Mouse (Mus musculus): Measurements from ENCODE around the gene Tmc8. TPM values are rescaled to one million over a fixed set of nuclear protein-coding genes. Genes with fewer than 3 reads are reported as not detected.

Tmc8 gene
- polyA plus RNA-seq, 1 experiment from 2014 or later, result 3.6 TPM

DNA sequence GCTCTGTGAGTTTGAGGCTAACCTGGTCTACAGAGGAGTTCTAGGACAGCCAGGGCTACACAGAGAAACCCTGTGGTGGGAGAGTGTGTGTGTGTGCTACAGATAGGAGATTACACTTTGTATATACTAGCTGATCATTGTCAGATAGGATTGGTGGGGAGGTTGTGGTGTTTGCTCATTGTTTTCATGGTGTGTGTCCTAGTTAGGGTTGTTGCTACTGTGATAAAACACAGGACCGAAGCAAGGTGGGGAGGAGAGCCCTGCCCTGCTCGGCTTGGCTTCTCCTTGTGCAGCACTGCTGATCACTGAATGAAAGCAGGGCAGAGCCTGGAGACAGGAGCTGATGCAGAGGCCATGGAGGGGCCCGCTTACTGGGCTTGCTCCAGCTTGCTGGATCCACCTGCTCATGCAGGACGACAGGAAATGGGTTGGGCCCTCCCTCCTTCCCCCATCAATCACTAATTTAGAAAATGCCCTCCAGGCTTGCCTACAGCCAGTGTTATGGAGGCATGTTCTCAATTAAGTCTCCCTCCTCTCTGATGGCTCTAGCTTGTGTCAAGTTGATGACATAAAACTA lies 38.3 kb upstream of the Tmc8 start:
- ATAC-seq (replicated peaks; ENCODE audit: low FRiP score, low read depth) (no peak), DNase-seq (ENCODE audit: low spot score) (no peak)
- Histone ChIP-seq H3K36me3 (ENCODE audit: insufficient read depth, low read length) (peaks cover 72% of the 10 kb centered on the region), H3K4me1 (replicated peaks; ENCODE audit: insufficient read depth, low read length) (no peaks in the 10 kb centered on the region), H3K4me3 (replicated peaks; ENCODE audit: low read depth, low read length) (no peak overlapping the region), H3K4me2 (ENCODE audit: low read length) (no peak overlapping the region), H3K9me3 (replicated peaks; ENCODE audit: low read length) (no peaks in the 10 kb centered on the region), H3K27me3 (ENCODE audit: insufficient read depth, low read length) (no peaks in the 10 kb centered on the region), H3K9ac (ENCODE audit: low read depth, low read length) (no peak overlapping the region), H3K27ac (no peak overlapping the region)
- no peak for TF ChIP-seq CTCF (IDR thresholded peaks at IDR 0.05; ENCODE audit: low read depth)
- 47% methylated on average over 4 of the region's 4 CpGs for WGBS

DNA sequence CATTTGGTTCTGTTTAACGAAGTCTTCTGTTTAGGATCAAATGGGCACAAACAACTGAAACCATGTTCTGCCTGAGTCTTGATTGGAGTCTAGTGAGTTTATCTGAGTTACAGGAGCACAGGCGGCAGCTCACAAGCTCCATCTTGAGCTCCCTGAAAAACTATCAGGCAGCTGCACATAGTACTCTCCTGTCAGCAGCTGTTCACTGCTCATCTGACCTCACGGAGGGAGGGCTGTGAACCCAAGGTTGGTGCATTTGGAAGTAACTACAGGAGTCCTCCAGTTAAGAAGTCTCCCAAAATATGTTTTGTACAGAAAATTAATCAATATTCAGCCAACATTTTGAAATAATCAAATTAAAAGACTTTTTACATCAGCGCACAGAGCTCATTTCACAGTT lies 33.2 kb upstream of the Tmc8 start:
- H3K27me3 ChIP-seq (ENCODE audit: insufficient read depth, low read length), result no peaks in the 10 kb centered on the region
- H3K4me3 ChIP-seq (replicated peaks; ENCODE audit: low read depth, low read length), result no peak overlapping the region
- H3K4me1 ChIP-seq (replicated peaks; ENCODE audit: insufficient read depth, low read length), result no peaks in the 10 kb centered on the region
- DNase-seq (ENCODE audit: low spot score), result no peak
- no peaks in the 10 kb centered on the region for H3K9me3 ChIP-seq (replicated peaks; ENCODE audit: low read length)
- no peak overlapping the region for H3K9ac ChIP-seq (ENCODE audit: low read depth, low read length)
- no peak overlapping the region for H3K4me2 ChIP-seq (ENCODE audit: low read length)
- no peak overlapping the region for H3K27ac ChIP-seq
- H3K36me3 ChIP-seq (ENCODE audit: insufficient read depth, low read length), result peaks cover 62% of the 10 kb centered on the region
- no peak for ATAC-seq (replicated peaks; ENCODE audit: low FRiP score, low read depth)
- TF ChIP-seq CTCF (IDR thresholded peaks at IDR 0.05; ENCODE audit: low read depth), result no peak
- WGBS, result 85% methylated on average over 4 of the region's 4 CpGs

DNA sequence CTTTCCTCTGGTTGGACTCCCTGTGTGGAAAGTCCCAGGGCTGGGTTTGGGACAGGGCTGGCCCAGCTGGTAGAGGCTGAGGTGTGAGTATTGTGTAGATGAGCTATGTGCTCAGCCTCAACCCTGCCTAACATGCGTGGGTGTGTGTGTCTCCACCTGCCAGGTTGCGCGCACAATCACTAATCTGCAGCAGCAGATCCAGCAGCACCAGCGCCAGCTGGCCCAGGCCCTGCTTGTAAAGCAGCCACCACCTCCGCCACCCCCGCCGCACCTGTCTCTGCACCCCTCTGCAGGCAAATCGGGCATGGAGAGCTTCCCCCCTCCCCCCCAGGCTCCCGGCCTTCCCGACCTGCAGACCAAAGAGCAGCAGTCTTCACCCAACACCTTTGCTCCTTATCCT lies 32.5 kb upstream of the Tmc8 start:
- peaks cover 62% of the 10 kb centered on the region for H3K36me3 ChIP-seq (ENCODE audit: insufficient read depth, low read length)

DNA sequence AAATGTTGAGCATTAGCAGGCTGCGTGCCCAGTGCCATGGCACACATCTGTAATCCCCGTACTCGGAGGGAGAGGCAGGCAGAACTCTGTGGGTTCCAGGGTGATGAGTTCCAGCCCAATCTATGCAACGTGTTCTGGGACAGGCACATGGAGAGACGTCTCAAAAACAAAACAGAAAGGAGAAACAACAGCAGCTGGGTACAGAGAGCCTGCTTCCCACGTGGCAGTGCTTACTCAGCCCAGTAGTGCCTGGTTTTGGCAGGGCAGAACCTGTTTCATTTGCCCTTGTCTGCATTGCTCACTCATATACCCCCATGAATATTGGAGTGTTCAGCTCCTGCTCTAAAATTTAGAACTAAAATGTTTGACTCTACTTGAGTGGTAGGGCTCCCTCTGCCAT lies 30.3 kb upstream of the Tmc8 start:
- H3K4me3 ChIP-seq (replicated peaks; ENCODE audit: low read depth, low read length), result no peak overlapping the region
- 88% methylated on average over 6 of the region's 6 CpGs for WGBS
- ATAC-seq (replicated peaks; ENCODE audit: low FRiP score, low read depth) (no peak), DNase-seq (ENCODE audit: low spot score) (no peak)
- no peaks in the 10 kb centered on the region for H3K9me3 ChIP-seq (replicated peaks; ENCODE audit: low read length)
- no peak overlapping the region for H3K9ac ChIP-seq (ENCODE audit: low read depth, low read length)
- H3K4me1 ChIP-seq (replicated peaks; ENCODE audit: insufficient read depth, low read length), result no peaks in the 10 kb centered on the region
- H3K27me3 ChIP-seq (ENCODE audit: insufficient read depth, low read length), result no peaks in the 10 kb centered on the region
- no peak for TF ChIP-seq CTCF (IDR thresholded peaks at IDR 0.05; ENCODE audit: low read depth)
- peaks cover 54% of the 10 kb centered on the region for H3K36me3 ChIP-seq (ENCODE audit: insufficient read depth, low read length)
- no peak overlapping the region for H3K27ac ChIP-seq
- no peak overlapping the region for H3K4me2 ChIP-seq (ENCODE audit: low read length)

More for the DNA sequence above, 32.5 kb upstream of the Tmc8 start:
- Histone ChIP-seq H3K9ac (ENCODE audit: low read depth, low read length) (no peak overlapping the region), H3K9me3 (replicated peaks; ENCODE audit: low read length) (no peaks in the 10 kb centered on the region), H3K27ac (no peak overlapping the region), H3K4me2 (ENCODE audit: low read length) (no peak overlapping the region), H3K4me1 (replicated peaks; ENCODE audit: insufficient read depth, low read length) (no peaks in the 10 kb centered on the region), H3K27me3 (ENCODE audit: insufficient read depth, low read length) (no peaks in the 10 kb centered on the region), H3K4me3 (replicated peaks; ENCODE audit: low read depth, low read length) (no peak overlapping the region)
- ATAC-seq (replicated peaks; ENCODE audit: low FRiP score, low read depth) (no peak), DNase-seq (ENCODE audit: low spot score) (no peak)
- 88% methylated on average over 10 of the region's 10 CpGs for WGBS
- no peak for TF ChIP-seq CTCF (IDR thresholded peaks at IDR 0.05; ENCODE audit: low read depth)

DNA sequence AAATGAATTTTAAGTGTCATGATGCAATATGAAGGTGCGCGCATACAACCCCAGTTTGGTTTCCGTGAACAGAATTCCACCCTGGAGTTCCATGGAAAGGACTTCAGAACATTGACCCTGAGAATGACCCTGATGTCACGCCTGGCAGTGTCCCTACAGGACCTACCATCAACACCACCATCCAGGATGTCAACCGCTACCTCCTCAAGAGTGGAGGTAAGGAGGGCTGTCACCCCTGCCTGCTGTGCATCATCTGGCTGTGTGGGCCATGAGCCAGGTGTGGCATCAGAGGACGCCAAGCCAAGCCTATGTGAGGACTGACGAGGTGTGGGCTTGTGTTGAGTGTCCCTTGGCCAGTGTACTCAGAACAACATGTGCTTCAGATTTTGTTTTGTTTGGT lies 26.0 kb upstream of the Tmc8 start:
- Histone ChIP-seq H3K4me1 (replicated peaks; ENCODE audit: insufficient read depth, low read length) (no peaks in the 10 kb centered on the region), H3K36me3 (ENCODE audit: insufficient read depth, low read length) (peaks cover 52% of the 10 kb centered on the region), H3K4me2 (ENCODE audit: low read length) (no peak overlapping the region), H3K4me3 (replicated peaks; ENCODE audit: low read depth, low read length) (no peak overlapping the region), H3K27ac (no peak overlapping the region), H3K9me3 (replicated peaks; ENCODE audit: low read length) (no peaks in the 10 kb centered on the region), H3K9ac (ENCODE audit: low read depth, low read length) (no peak overlapping the region), H3K27me3 (ENCODE audit: insufficient read depth, low read length) (no peaks in the 10 kb centered on the region)
- WGBS, result 98% methylated on average over 7 of the region's 7 CpGs
- ATAC-seq (replicated peaks; ENCODE audit: low FRiP score, low read depth) (no peak), DNase-seq (ENCODE audit: low spot score) (no peak)
- TF ChIP-seq CTCF (IDR thresholded peaks at IDR 0.05; ENCODE audit: low read depth), result no peak

DNA sequence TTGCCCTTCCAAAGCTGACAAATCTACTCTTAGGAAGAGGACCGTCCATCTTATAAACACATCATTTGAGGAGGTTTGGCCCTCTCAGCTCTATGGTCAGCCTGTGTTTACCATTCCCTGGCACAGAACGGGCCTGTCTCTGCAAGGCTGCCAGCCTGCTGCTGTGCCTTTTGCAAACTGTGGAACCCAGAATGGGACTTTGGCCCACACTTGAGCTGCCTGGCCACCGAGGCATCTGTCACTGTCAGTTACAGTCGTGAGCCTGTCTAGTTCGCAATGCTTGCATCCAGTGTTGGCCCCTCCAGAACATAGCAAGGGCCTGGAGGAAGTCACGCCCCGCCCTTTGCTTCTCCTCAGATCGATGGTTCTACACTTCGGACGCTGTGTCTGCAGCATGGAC lies 22.6 kb upstream of the Tmc8 start:
- Histone ChIP-seq H3K27me3 (ENCODE audit: insufficient read depth, low read length) (no peaks in the 10 kb centered on the region), H3K4me3 (replicated peaks; ENCODE audit: low read depth, low read length) (no peak overlapping the region), H3K36me3 (ENCODE audit: insufficient read depth, low read length) (peaks cover 55% of the 10 kb centered on the region), H3K9ac (ENCODE audit: low read depth, low read length) (no peak overlapping the region), H3K4me1 (replicated peaks; ENCODE audit: insufficient read depth, low read length) (no peaks in the 10 kb centered on the region), H3K27ac (no peak overlapping the region), H3K9me3 (replicated peaks; ENCODE audit: low read length) (no peaks in the 10 kb centered on the region), H3K4me2 (ENCODE audit: low read length) (no peak overlapping the region)
- no peak for DNase-seq (ENCODE audit: low spot score)
- 88% methylated on average over 10 of the region's 10 CpGs for WGBS
- no peak for TF ChIP-seq CTCF (IDR thresholded peaks at IDR 0.05; ENCODE audit: low read depth)
- ATAC-seq (replicated peaks; ENCODE audit: low FRiP score, low read depth), result no peak
